Mouse (Mus musculus) hindbrain, embryonic 10.5 days (tissue): Measurements from ENCODE around the gene Smap2. TPM values are rescaled to one million over a fixed set of nuclear protein-coding genes. Genes with fewer than 3 reads are reported as not detected.
A peak's percentile ranks its signal among the peaks of the same experiment; 100 is the strongest.

Experiments used
- DNase-seq: peaks from one replicate; pipeline ENCODE4 v3.0.0-alpha.2; 2017; ENCODE audit warnings: low spot score
- H3K27ac ChIP-seq: fragments of 300-500 bp; sonication (generic); 2 replicates; pipeline ENCODE4 v1.5.1; 2016; ENCODE audit warnings: mild to moderate bottlenecking, moderate library complexity
- H3K27me3 ChIP-seq: fragments of 300-500 bp; sonication (generic); 2 replicates; pipeline ENCODE4 v1.6.1; 2016; ENCODE audit warnings: mild to moderate bottlenecking; ENCODE audit not compliant: poor library complexity, insufficient read depth, severe bottlenecking
- H3K36me3 ChIP-seq: fragments of 300-500 bp; sonication (generic); 2 replicates; pipeline ENCODE4 v1.6.1; 2016; ENCODE audit warnings: mild to moderate bottlenecking, moderate library complexity
- H3K4me1 ChIP-seq: fragments of 300-500 bp; sonication (generic); replicated peaks from 2 replicates; pipeline ENCODE4 v1.6.1; 2016; ENCODE audit warnings: mild to moderate bottlenecking
- H3K4me3 ChIP-seq: fragments of 300-500 bp; sonication (generic); 2 replicates; pipeline ENCODE4 v1.5.1; 2016; ENCODE audit warnings: mild to moderate bottlenecking, moderate library complexity
- H3K9me3 ChIP-seq: fragments of 300-500 bp; sonication (generic); 2 replicates; pipeline ENCODE4 v1.6.1; 2016; ENCODE audit warnings: mild to moderate bottlenecking, moderate library complexity
- WGBS: fragments of 180-500 bp; shearing (Covaris S2); methylation state at CpG from one replicate; pipeline ENCODE4 v1.1.7; 2016; 5-methylcytosine and 5-hydroxymethylcytosine counted together
- polyA plus RNA-seq: library from polyadenylated mRNA; unstranded; fragments of >200 nt; fragmentation: Nextera tagmentation; extraction: Ambion mirVana; gene quantifications from 2 replicates; pipeline ENCODE4 v1.2.1, GENCODE M21; 2016

Gene Smap2
- polyA plus RNA-seq, 1 experiment from 2014 or later, result 19.2 TPM

GRCm38 (mm10) chr4:121014594-121015267 lies 2.3 kb downstream of the Smap2 start:
- no peak for DNase-seq
- no peaks in the 10 kb centered on the region for H3K36me3 ChIP-seq
- H3K4me1 ChIP-seq, result peaks cover 28% of the 10 kb centered on the region
- no peaks in the 10 kb centered on the region for H3K9me3 ChIP-seq
- H3K4me3 ChIP-seq, result no peak overlapping the region
- 85% methylated on average over 10 of the region's 10 CpGs for WGBS
- H3K27me3 ChIP-seq, result no peaks in the 10 kb centered on the region
- H3K27ac ChIP-seq, result no peak overlapping the region

- WGBS, result 87% methylated on average over 11 of the region's 11 CpGs
- H3K4me3 ChIP-seq, result no peak overlapping the region
- H3K4me1 ChIP-seq, result peaks cover 11% of the 10 kb centered on the region
- no peak overlapping the region for H3K27ac ChIP-seq
- H3K9me3 ChIP-seq, result no peaks in the 10 kb centered on the region
- H3K36me3 ChIP-seq, result no peaks in the 10 kb centered on the region
- H3K27me3 ChIP-seq, result no peaks in the 10 kb centered on the region
- DNase-seq, result no peak
Observed at GRCm38 (mm10) chr4:121010770-121011549, 6.1 kb downstream of the Smap2 start.

- peaks cover under 1% of the 10 kb centered on the region for H3K4me1 ChIP-seq
- H3K27ac ChIP-seq, result no peak overlapping the region
- WGBS, result 88% methylated on average over 5 of the region's 5 CpGs
- no peak overlapping the region for H3K4me3 ChIP-seq
- peaks cover 5% of the 10 kb centered on the region; the same call in 1 of the 2 replicates for H3K27me3 ChIP-seq
- H3K36me3 ChIP-seq, result no peaks in the 10 kb centered on the region
- H3K9me3 ChIP-seq, result no peaks in the 10 kb centered on the region
- DNase-seq, result no peak
Observed at GRCm38 (mm10) chr4:121009151-121009550, 7.9 kb downstream of the Smap2 start.

GRCm38 (mm10) chr4:121008071-121008745 lies 8.8 kb downstream of the Smap2 start:
- no peak overlapping the region for H3K27ac ChIP-seq
- H3K36me3 ChIP-seq, result no peaks in the 10 kb centered on the region
- peaks cover 5% of the 10 kb centered on the region; the same call in 1 of the 2 replicates for H3K27me3 ChIP-seq
- H3K9me3 ChIP-seq, result no peaks in the 10 kb centered on the region
- no peak for DNase-seq
- 88% methylated on average over 3 of the region's 3 CpGs for WGBS
- no peak overlapping the region for H3K4me3 ChIP-seq
- H3K4me1 ChIP-seq, result peaks cover 10% of the 10 kb centered on the region

GRCm38 (mm10) chr4:121007006-121007405 lies 10.0 kb downstream of the Smap2 start:
- no peak overlapping the region for H3K4me3 ChIP-seq

GRCm38 (mm10) chr4:121004679-121005078 lies 12.4 kb downstream of the Smap2 start:
- DNase-seq, result no peak
- Histone ChIP-seq H3K27me3 (peaks cover 5% of the 10 kb centered on the region; the same call in 1 of the 2 replicates), H3K4me1 (peaks cover 33% of the 10 kb centered on the region), H3K36me3 (no peaks in the 10 kb centered on the region), H3K9me3 (no peaks in the 10 kb centered on the region), H3K4me3 (no peak overlapping the region), H3K27ac (no peak overlapping the region)
- 86% methylated on average over 4 of the region's 4 CpGs for whole genome bisulfite sequencing

More at GRCm38 (mm10) chr4:121007006-121007405, 10.0 kb downstream of the Smap2 start:
- Histone ChIP-seq H3K27me3 (peaks cover 5% of the 10 kb centered on the region; the same call in 1 of the 2 replicates), H3K27ac (no peak overlapping the region), H3K4me1 (peaks cover 22% of the 10 kb centered on the region), H3K36me3 (no peaks in the 10 kb centered on the region), H3K9me3 (no peaks in the 10 kb centered on the region)
- DNase-seq, result no peak

- WGBS, result 46% methylated on average over 3 of the region's 3 CpGs
- peaks cover 33% of the 10 kb centered on the region for H3K4me1 ChIP-seq
- H3K4me3 ChIP-seq, result no peak overlapping the region
- no peaks in the 10 kb centered on the region for H3K36me3 ChIP-seq
- peaks cover 5% of the 10 kb centered on the region; the same call in 1 of the 2 replicates for H3K27me3 ChIP-seq
- no peak for DNase-seq
- peak overlapping the region; percentile 53 for H3K27ac ChIP-seq
- no peaks in the 10 kb centered on the region for H3K9me3 ChIP-seq
Observed at GRCm38 (mm10) chr4:121003611-121004091, 13.4 kb downstream of the Smap2 start.

- peaks cover 33% of the 10 kb centered on the region for H3K4me1 ChIP-seq
- WGBS, result 13% methylated on average over 8 of the region's 8 CpGs
- H3K27me3 ChIP-seq, result peaks cover 5% of the 10 kb centered on the region; the same call in 1 of the 2 replicates
- peak overlapping the region; percentile 71 for H3K27ac ChIP-seq
- no peaks in the 10 kb centered on the region for H3K36me3 ChIP-seq
- peak; percentile 53 for DNase-seq
- no peaks in the 10 kb centered on the region for H3K9me3 ChIP-seq
- H3K4me3 ChIP-seq, result peak overlapping the region; percentile 5; the same call in 1 of the 2 replicates
Observed at GRCm38 (mm10) chr4:121002400-121003171, 14.5 kb downstream of the Smap2 start.

GRCm38 (mm10) chr4:121001659-121002058 lies 15.4 kb downstream of the Smap2 start:
- Histone ChIP-seq H3K27me3 (peaks cover 5% of the 10 kb centered on the region; the same call in 1 of the 2 replicates), H3K4me1 (peaks cover 33% of the 10 kb centered on the region), H3K4me3 (no peak overlapping the region), H3K36me3 (no peaks in the 10 kb centered on the region), H3K27ac (peak overlapping the region; percentile 71; the same call in 1 of the 2 replicates), H3K9me3 (no peaks in the 10 kb centered on the region)
- DNase-seq, result no peak
- whole genome bisulfite sequencing, result 79% methylated on average over 1 of the region's 1 CpGs

- Histone ChIP-seq H3K27ac (no peak overlapping the region), H3K4me3 (no peak overlapping the region), H3K4me1 (peaks cover 33% of the 10 kb centered on the region), H3K27me3 (peaks cover 5% of the 10 kb centered on the region; the same call in 1 of the 2 replicates), H3K36me3 (no peaks in the 10 kb centered on the region), H3K9me3 (no peaks in the 10 kb centered on the region)
- DNase-seq, result no peak
- 80% methylated on average over 2 of the region's 2 CpGs for WGBS
Observed at GRCm38 (mm10) chr4:121001042-121001441, 16.0 kb downstream of the Smap2 start.

GRCm38 (mm10) chr4:120995911-120996310 lies 21.1 kb downstream of the Smap2 start:
- Histone ChIP-seq H3K27me3 (no peaks in the 10 kb centered on the region), H3K9me3 (no peaks in the 10 kb centered on the region), H3K4me3 (no peak overlapping the region), H3K4me1 (no peaks in the 10 kb centered on the region), H3K36me3 (no peaks in the 10 kb centered on the region), H3K27ac (no peak overlapping the region)
- no peak for DNase-seq
- 86% methylated on average over 1 of the region's 1 CpGs for WGBS

GRCm38 (mm10) chr4:120993025-120993424 lies 24.0 kb downstream of the Smap2 start:
- Histone ChIP-seq H3K9me3 (peaks cover 4% of the 10 kb centered on the region; the same call in 1 of the 2 replicates), H3K27me3 (no peaks in the 10 kb centered on the region), H3K4me3 (no peak overlapping the region), H3K4me1 (no peaks in the 10 kb centered on the region), H3K27ac (no peak overlapping the region), H3K36me3 (no peaks in the 10 kb centered on the region)
- DNase-seq, result no peak
- 95% methylated on average over 1 of the region's 1 CpGs for WGBS
